Mouse (Mus musculus): ENCODE data around the gene Rab38. TPM values are rescaled to one million over a fixed set of nuclear protein-coding genes. Genes with fewer than 3 reads are reported as not detected.

Gene Rab38
- polyA plus RNA-seq (2014; fragmentation: Nextera tagmentation; extraction: Ambion mirVana) = 4.6 and 4.7 TPM in 2 replicates

DNA sequence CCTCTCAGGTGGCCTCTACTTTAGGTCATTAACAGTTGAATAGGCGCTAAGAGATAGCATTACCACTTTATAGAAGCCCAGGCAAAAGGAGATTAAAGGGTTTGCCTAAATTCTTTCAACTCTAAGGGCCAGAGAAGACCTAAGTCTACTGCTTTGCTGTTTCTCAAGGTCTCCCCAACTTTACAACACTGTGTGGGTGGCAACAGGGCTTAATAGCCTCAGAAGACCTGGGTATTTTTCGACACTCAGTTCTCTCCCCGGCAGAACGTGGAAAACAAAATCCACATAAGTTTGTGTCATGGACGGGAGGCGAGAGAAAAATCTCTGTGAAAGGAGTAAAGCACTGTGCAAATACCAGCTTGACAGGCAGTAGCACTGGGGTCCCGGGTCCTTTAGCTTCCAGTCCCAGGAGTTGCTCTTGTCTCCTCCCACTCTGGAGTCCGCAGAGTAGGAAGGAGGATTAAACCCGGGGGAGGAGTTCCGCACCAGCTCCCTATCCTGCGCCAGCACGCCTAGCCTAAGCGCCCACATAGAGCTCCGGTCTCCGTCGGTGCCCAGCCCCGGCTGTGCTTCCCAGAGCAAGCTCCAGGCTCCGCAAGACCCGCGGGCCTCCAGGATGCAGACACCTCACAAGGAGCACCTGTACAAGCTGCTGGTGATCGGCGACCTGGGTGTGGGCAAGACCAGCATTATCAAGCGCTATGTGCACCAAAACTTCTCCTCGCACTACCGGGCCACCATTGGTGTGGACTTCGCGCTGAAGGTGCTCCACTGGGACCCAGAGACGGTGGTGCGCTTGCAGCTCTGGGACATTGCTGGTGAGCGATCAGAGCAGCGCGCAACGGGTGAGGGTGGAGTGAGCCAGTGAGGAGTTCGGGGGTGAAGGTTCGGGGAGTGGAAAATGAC is at the start of gene Rab38:
TSS of gene Rab38 (plus strand) at position 488 of the 906 bp plus-strand sequence.
- peak; percentile 74 for DNase-seq (ENCODE audit: low spot score)
- no peaks in the 10 kb centered on the region for H3K27me3 ChIP-seq (ENCODE audit: control insufficient read depth, insufficient read depth, low read length)
- peak within 1 kb of the TSS; percentile 43 for H3K9ac ChIP-seq (ENCODE audit: low read length)
- WGBS = under 1% methylated on average over 35 of the region's 35 CpGs
- H3K27ac ChIP-seq (replicated peaks; ENCODE audit: low read depth, low read length) = no peak within 1 kb of the TSS
- peak; percentile 92 for ATAC-seq (ENCODE audit: insufficient number of reproducible peaks, low FRiP score, low TSS enrichment, low read depth)
- peak within 1 kb of the TSS; percentile 51 for H3K4me3 ChIP-seq (ENCODE audit: low read depth, low read length)
- no peaks in the 10 kb centered on the region for H3K9me3 ChIP-seq (ENCODE audit: control insufficient read depth, low read length)
- H3K36me3 ChIP-seq (ENCODE audit: control insufficient read depth, insufficient read depth, low read length) = no peaks in the 10 kb centered on the region
- H3K4me1 ChIP-seq (ENCODE audit: control insufficient read depth, insufficient read depth, low read length) = no peaks in the 10 kb centered on the region
- H3K4me2 ChIP-seq (ENCODE audit: low read depth, severe bottlenecking) = peak within 1 kb of the TSS; percentile 88

DNA sequence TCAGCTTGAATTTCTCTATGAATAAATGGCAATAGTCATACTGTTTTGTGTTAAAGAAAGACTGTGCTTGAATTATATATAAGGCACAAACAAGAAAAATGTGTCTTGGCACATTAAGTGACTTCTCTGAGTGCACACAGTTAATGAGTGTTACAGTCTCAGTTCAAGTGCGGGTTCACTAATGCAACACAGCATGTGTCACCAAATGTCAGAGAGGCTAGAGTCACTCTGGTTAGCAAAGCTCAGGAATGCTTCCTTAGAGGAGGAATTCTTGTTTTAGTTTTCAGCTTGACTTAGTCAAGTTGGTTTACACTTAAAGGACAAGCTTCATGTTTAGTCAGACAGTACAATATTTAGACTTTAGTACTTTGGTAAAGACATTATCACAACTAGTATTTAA is 35.5 kb upstream of the Rab38 start:
- Histone ChIP-seq H3K9ac (ENCODE audit: low read length) (no peak overlapping the region), H3K4me3 (ENCODE audit: low read depth, low read length) (no peak overlapping the region), H3K27me3 (ENCODE audit: control insufficient read depth, insufficient read depth, low read length) (no peaks in the 10 kb centered on the region), H3K27ac (replicated peaks; ENCODE audit: low read depth, low read length) (no peak overlapping the region), H3K4me2 (ENCODE audit: low read depth, severe bottlenecking) (no peak overlapping the region), H3K4me1 (ENCODE audit: control insufficient read depth, insufficient read depth, low read length) (no peaks in the 10 kb centered on the region), H3K9me3 (ENCODE audit: control insufficient read depth, low read length) (no peaks in the 10 kb centered on the region), H3K36me3 (ENCODE audit: control insufficient read depth, insufficient read depth, low read length) (no peaks in the 10 kb centered on the region)
- WGBS = 45% methylated on average over 1 of the region's 1 CpGs
- DNase-seq (ENCODE audit: low spot score) (no peak), ATAC-seq (ENCODE audit: insufficient number of reproducible peaks, low FRiP score, low TSS enrichment, low read depth) (no peak)

DNA sequence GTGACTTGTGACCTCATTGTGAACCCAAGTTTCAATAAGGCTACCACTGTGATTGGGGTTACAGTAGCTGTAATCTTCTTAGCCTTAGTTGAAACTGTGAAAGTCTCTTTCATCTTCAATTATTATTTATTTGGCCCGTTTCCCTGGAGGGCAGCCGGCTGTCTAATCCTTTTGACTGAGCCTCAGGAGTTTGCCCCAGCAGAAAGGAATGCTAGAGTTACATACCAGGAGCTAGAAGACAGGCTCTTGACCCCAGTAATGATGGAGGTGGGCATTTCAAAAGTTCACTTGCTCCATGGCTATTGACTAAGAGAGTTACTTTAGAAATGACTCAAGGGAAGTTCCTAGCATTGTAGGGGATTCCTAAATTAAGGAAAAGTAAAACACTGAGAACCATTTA is 34.3 kb upstream of the Rab38 start:
- no peak for DNase-seq (ENCODE audit: low spot score)
- H3K9ac ChIP-seq (ENCODE audit: low read length) = no peak overlapping the region
- no peaks in the 10 kb centered on the region for H3K9me3 ChIP-seq (ENCODE audit: control insufficient read depth, low read length)
- 22% methylated on average over 2 of the region's 2 CpGs for WGBS
- H3K4me1 ChIP-seq (ENCODE audit: control insufficient read depth, insufficient read depth, low read length) = no peaks in the 10 kb centered on the region
- H3K27ac ChIP-seq (replicated peaks; ENCODE audit: low read depth, low read length) = no peak overlapping the region
- no peak overlapping the region for H3K4me2 ChIP-seq (ENCODE audit: low read depth, severe bottlenecking)
- no peaks in the 10 kb centered on the region for H3K27me3 ChIP-seq (ENCODE audit: control insufficient read depth, insufficient read depth, low read length)
- H3K4me3 ChIP-seq (ENCODE audit: low read depth, low read length) = no peak overlapping the region
- no peaks in the 10 kb centered on the region for H3K36me3 ChIP-seq (ENCODE audit: control insufficient read depth, insufficient read depth, low read length)
- ATAC-seq (ENCODE audit: insufficient number of reproducible peaks, low FRiP score, low TSS enrichment, low read depth) = no peak

DNA sequence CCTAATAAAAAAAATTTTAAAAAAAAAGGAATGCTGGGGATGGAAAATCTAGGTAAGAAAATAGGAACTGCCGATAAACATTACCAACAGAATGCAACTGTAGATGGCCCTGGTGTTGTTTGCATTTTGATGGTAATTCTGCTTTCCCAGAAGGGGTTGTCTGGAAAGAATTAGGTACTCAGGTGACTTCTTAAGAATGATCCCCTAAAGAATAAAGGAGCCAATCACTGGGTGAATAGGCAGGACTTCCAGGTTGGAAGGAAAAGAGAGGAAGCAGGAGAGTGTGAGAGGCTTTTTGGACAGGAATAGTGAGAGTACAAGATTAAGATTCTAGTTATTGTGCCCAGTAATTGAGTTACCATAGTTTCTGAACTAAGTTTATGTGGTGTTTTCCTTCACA is 24.8 kb upstream of the Rab38 start:
- no peak overlapping the region for H3K4me2 ChIP-seq (ENCODE audit: low read depth, severe bottlenecking)
- no peak overlapping the region for H3K27ac ChIP-seq (replicated peaks; ENCODE audit: low read depth, low read length)
- H3K27me3 ChIP-seq (ENCODE audit: control insufficient read depth, insufficient read depth, low read length) = no peaks in the 10 kb centered on the region
- WGBS = 93% methylated on average over 1 of the region's 1 CpGs
- no peak for DNase-seq (ENCODE audit: low spot score)
- no peaks in the 10 kb centered on the region for H3K9me3 ChIP-seq (ENCODE audit: control insufficient read depth, low read length)
- H3K36me3 ChIP-seq (ENCODE audit: control insufficient read depth, insufficient read depth, low read length) = no peaks in the 10 kb centered on the region
- no peak for ATAC-seq (ENCODE audit: insufficient number of reproducible peaks, low FRiP score, low TSS enrichment, low read depth)
- H3K4me3 ChIP-seq (ENCODE audit: low read depth, low read length) = no peak overlapping the region
- no peaks in the 10 kb centered on the region for H3K4me1 ChIP-seq (ENCODE audit: control insufficient read depth, insufficient read depth, low read length)
- no peak overlapping the region for H3K9ac ChIP-seq (ENCODE audit: low read length)

DNA sequence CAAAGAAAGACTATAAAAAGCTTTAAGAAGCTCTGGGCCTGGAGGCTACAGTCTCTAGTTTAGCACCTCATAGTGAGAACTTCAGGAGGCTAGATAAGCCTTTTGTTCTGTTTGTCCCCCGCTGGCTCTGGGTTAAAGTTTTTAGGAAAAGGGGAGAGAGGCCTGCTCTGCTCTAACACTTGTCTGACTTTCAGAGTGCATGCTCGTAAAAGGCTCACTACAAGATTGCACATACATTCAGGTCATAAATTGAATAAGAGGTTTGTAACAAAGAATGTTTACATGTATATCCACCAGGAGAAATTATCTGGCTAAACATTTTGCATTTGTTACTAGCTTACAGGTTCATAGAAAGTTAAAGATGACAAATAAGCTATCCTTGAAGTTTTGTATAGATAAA is 23.6 kb upstream of the Rab38 start:
- Histone ChIP-seq H3K36me3 (ENCODE audit: control insufficient read depth, insufficient read depth, low read length) (no peaks in the 10 kb centered on the region), H3K27me3 (ENCODE audit: control insufficient read depth, insufficient read depth, low read length) (no peaks in the 10 kb centered on the region), H3K9me3 (ENCODE audit: control insufficient read depth, low read length) (no peaks in the 10 kb centered on the region), H3K4me1 (ENCODE audit: control insufficient read depth, insufficient read depth, low read length) (no peaks in the 10 kb centered on the region), H3K4me2 (ENCODE audit: low read depth, severe bottlenecking) (no peak overlapping the region), H3K4me3 (ENCODE audit: low read depth, low read length) (no peak overlapping the region), H3K27ac (replicated peaks; ENCODE audit: low read depth, low read length) (no peak overlapping the region), H3K9ac (ENCODE audit: low read length) (no peak overlapping the region)
- 70% methylated on average over 2 of the region's 2 CpGs for WGBS
- no peak for DNase-seq (ENCODE audit: low spot score)
- no peak for ATAC-seq (ENCODE audit: insufficient number of reproducible peaks, low FRiP score, low TSS enrichment, low read depth)

DNA sequence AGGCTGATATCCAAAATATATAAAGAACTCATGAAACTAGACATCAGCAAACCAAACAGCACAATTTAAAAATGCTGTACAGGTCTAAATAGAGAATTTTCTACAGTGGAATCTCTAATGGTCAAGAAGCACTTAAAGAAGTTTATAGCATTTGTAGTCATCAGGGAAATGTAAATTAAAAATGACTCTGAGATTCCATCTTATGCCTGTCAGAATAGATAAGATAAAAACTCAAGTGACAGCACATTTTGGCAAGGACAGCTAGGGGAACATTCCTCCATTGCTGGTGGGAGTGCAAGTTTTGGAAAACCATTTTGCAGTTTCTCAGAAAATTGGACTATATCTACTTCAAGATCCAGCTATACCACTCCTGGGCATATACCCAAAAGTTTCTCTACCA is 8.3 kb upstream of the Rab38 start:
- ATAC-seq (ENCODE audit: insufficient number of reproducible peaks, low FRiP score, low TSS enrichment, low read depth) = no peak
- no peaks in the 10 kb centered on the region for H3K36me3 ChIP-seq (ENCODE audit: control insufficient read depth, insufficient read depth, low read length)

DNA sequence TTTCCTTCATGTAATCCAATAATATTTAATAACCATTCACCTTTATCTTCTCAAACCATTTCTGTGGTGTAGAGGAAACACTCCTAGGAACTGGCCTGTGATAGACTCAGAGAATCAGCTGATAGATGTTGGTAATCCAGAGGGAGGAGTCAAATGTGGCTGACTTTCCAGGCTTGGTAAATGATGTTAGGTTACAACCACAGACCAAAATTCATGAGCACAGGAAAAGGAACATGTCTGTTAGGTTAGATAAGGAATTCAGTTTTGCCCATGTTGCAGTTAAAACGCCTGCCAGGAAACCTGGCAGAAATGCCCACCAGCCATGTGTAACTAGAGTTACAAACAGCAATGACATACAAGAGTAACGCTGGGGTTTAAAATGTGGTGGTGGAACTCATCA is 6.2 kb upstream of the Rab38 start:
- Histone ChIP-seq H3K4me1 (ENCODE audit: control insufficient read depth, insufficient read depth, low read length) (no peaks in the 10 kb centered on the region), H3K9me3 (ENCODE audit: control insufficient read depth, low read length) (no peaks in the 10 kb centered on the region), H3K27me3 (ENCODE audit: control insufficient read depth, insufficient read depth, low read length) (no peaks in the 10 kb centered on the region), H3K27ac (replicated peaks; ENCODE audit: low read depth, low read length) (no peak overlapping the region), H3K4me2 (ENCODE audit: low read depth, severe bottlenecking) (no peak overlapping the region), H3K9ac (ENCODE audit: low read length) (no peak overlapping the region), H3K36me3 (ENCODE audit: control insufficient read depth, insufficient read depth, low read length) (no peaks in the 10 kb centered on the region), H3K4me3 (ENCODE audit: low read depth, low read length) (no peak overlapping the region)
- ATAC-seq (ENCODE audit: insufficient number of reproducible peaks, low FRiP score, low TSS enrichment, low read depth) = no peak
- 84% methylated on average over 2 of the region's 2 CpGs for WGBS
- DNase-seq (ENCODE audit: low spot score) = no peak

More for the DNA sequence above, 8.3 kb upstream of the Rab38 start:
- H3K9ac ChIP-seq (ENCODE audit: low read length) = no peak overlapping the region
- H3K4me3 ChIP-seq (ENCODE audit: low read depth, low read length) = no peak overlapping the region
- no peaks in the 10 kb centered on the region for H3K27me3 ChIP-seq (ENCODE audit: control insufficient read depth, insufficient read depth, low read length)
- no peak overlapping the region for H3K27ac ChIP-seq (replicated peaks; ENCODE audit: low read depth, low read length)
- no peaks in the 10 kb centered on the region for H3K4me1 ChIP-seq (ENCODE audit: control insufficient read depth, insufficient read depth, low read length)
- no peak for DNase-seq (ENCODE audit: low spot score)
- H3K9me3 ChIP-seq (ENCODE audit: control insufficient read depth, low read length) = no peaks in the 10 kb centered on the region
- no peak overlapping the region for H3K4me2 ChIP-seq (ENCODE audit: low read depth, severe bottlenecking)

DNA sequence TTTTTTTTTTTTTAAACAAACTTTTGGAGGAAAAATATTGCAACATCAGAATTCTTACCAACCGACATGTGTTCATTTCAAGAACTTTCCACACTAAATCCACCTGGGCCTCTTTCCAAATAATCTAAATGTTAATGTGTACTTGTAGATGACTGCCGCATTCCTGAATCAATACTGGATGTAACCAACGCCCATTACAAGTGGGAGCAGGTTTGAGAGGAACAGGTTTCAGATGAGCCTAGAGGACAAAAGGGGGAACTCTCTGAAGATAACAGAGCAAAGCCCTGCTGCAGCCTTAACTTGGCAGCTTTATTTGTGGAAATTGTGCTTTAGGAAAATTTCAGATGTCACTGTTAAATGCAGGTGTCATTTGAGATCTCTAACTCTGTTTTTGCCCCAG is 4.3 kb upstream of the Rab38 start:
- no peak overlapping the region for H3K4me2 ChIP-seq (ENCODE audit: low read depth, severe bottlenecking)
- H3K4me3 ChIP-seq (ENCODE audit: low read depth, low read length) = no peak overlapping the region
- DNase-seq (ENCODE audit: low spot score) (no peak), ATAC-seq (ENCODE audit: insufficient number of reproducible peaks, low FRiP score, low TSS enrichment, low read depth) (no peak)
- H3K36me3 ChIP-seq (ENCODE audit: control insufficient read depth, insufficient read depth, low read length) = no peaks in the 10 kb centered on the region
- no peaks in the 10 kb centered on the region for H3K4me1 ChIP-seq (ENCODE audit: control insufficient read depth, insufficient read depth, low read length)
- no peak overlapping the region for H3K27ac ChIP-seq (replicated peaks; ENCODE audit: low read depth, low read length)
- H3K9ac ChIP-seq (ENCODE audit: low read length) = no peak overlapping the region
- no peaks in the 10 kb centered on the region for H3K27me3 ChIP-seq (ENCODE audit: control insufficient read depth, insufficient read depth, low read length)
- H3K9me3 ChIP-seq (ENCODE audit: control insufficient read depth, low read length) = no peaks in the 10 kb centered on the region
- 77% methylated on average over 3 of the region's 3 CpGs for WGBS

DNA sequence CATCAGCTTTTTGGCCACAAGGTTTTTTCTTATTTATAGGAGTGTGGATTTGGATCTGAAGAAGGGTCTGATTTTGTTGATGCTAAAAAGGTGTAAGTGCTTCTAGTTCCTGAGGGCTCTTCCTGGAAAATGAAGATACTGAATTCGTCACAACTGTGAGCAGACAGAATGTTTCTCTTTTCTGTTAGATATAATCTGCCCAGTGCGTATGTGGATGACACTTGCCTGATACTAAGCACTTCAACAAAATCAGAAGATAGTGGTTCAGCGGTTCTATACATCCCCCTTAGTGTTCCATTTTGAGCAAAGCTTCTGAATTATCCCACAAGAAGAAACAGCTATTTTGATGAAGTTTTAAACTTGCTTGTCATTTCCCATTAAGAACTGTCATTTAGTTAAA is 2.6 kb upstream of the Rab38 start:
- H3K4me2 ChIP-seq (ENCODE audit: low read depth, severe bottlenecking) = no peak overlapping the region
- H3K4me1 ChIP-seq (ENCODE audit: control insufficient read depth, insufficient read depth, low read length) = no peaks in the 10 kb centered on the region
- no peaks in the 10 kb centered on the region for H3K9me3 ChIP-seq (ENCODE audit: control insufficient read depth, low read length)
- ATAC-seq (ENCODE audit: insufficient number of reproducible peaks, low FRiP score, low TSS enrichment, low read depth) (no peak), DNase-seq (ENCODE audit: low spot score) (no peak)
- H3K4me3 ChIP-seq (ENCODE audit: low read depth, low read length) = no peak overlapping the region
- no peaks in the 10 kb centered on the region for H3K36me3 ChIP-seq (ENCODE audit: control insufficient read depth, insufficient read depth, low read length)
- 88% methylated on average over 3 of the region's 3 CpGs for WGBS
- H3K27ac ChIP-seq (replicated peaks; ENCODE audit: low read depth, low read length) = no peak overlapping the region
- no peaks in the 10 kb centered on the region for H3K27me3 ChIP-seq (ENCODE audit: control insufficient read depth, insufficient read depth, low read length)
- no peak overlapping the region for H3K9ac ChIP-seq (ENCODE audit: low read length)
